Mouse (Mus musculus): ENCODE measurements around the gene Maml2. TPM values are rescaled to one million over a fixed set of nuclear protein-coding genes. Genes with fewer than 3 reads are reported as not detected.

The Maml2 gene
- polyA plus RNA-seq, 1 experiment, result 1.5 TPM

- no peak overlapping the region for H3K4me3 ChIP-seq (ENCODE audit: insufficient read depth, poor library complexity, severe bottlenecking)
- H3K36me3 ChIP-seq (ENCODE audit: control insufficient read depth, insufficient read depth), result no peaks in the 10 kb centered on the region
- H3K79me2 ChIP-seq (ENCODE audit: control insufficient read depth, insufficient read depth), result no peaks in the 10 kb centered on the region
- no peaks in the 10 kb centered on the region for H3K79me3 ChIP-seq (ENCODE audit: low read depth)
- H3ac ChIP-seq (ENCODE audit: control insufficient read depth, insufficient read length, low read depth), result no peak overlapping the region
- TF ChIP-seq CTCF (IDR thresholded peaks at IDR 0.05; ENCODE audit: control insufficient read depth, insufficient read depth, insufficient read length) (no peak), MYOG (IDR thresholded peaks at IDR 0.05; ENCODE audit: control insufficient read depth, extremely low read depth, insufficient read length) (no peak), MAX (IDR thresholded peaks at IDR 0.05) (no peak), MYOD1 (IDR thresholded peaks at IDR 0.05; ENCODE audit: control insufficient read depth, insufficient read length, low read depth) (no peak), CEBPB (IDR thresholded peaks at IDR 0.05; ENCODE audit: low read depth) (no peak), FOSL1 (IDR thresholded peaks at IDR 0.05; ENCODE audit: insufficient read depth, low read length, poor library complexity, severe bottlenecking) (no peak), USF1 (IDR thresholded peaks at IDR 0.05; ENCODE audit: low read depth) (no peak)
- H3K27me3 ChIP-seq (ENCODE audit: control insufficient read depth, insufficient read depth, insufficient read length), result no peaks in the 10 kb centered on the region
These were observed 373.5 kb downstream of the Maml2 start for GRCm38 (mm10) chr9:13671125-13671769.

DNA sequence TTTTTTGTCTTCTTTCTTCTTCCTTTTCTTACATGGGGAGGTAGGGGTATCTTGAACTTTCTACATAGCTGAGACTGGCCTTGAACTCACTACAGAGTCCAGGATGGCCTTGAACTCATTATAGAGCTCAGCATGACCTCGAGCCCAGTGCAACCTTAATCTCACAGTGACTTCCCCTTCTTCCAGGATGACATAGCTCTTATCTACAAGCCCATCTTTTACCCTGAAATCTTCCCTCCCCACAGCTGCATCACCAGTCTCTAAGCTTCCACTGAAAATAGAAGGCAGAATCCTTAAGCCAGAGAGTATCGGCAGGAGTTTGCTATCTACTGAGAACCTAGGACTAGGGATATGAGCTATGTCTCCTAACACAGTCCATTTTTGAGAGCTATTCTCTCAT, 375.5 kb downstream of the Maml2 start:
- Histone ChIP-seq H3K79me3 (ENCODE audit: low read depth) (no peaks in the 10 kb centered on the region), H3K79me2 (ENCODE audit: control insufficient read depth, insufficient read depth) (no peaks in the 10 kb centered on the region), H3K27me3 (ENCODE audit: control insufficient read depth, insufficient read depth, insufficient read length) (no peaks in the 10 kb centered on the region), H3K36me3 (ENCODE audit: control insufficient read depth, insufficient read depth) (no peaks in the 10 kb centered on the region), H3ac (ENCODE audit: control insufficient read depth, insufficient read length, low read depth) (no peak overlapping the region), H3K4me3 (ENCODE audit: insufficient read depth, poor library complexity, severe bottlenecking) (no peak overlapping the region)
- TF ChIP-seq CTCF (IDR thresholded peaks at IDR 0.05; ENCODE audit: control insufficient read depth, insufficient read depth, insufficient read length) (no peak), MYOG (IDR thresholded peaks at IDR 0.05; ENCODE audit: control insufficient read depth, extremely low read depth, insufficient read length) (no peak), USF1 (IDR thresholded peaks at IDR 0.05; ENCODE audit: low read depth) (no peak), MAX (IDR thresholded peaks at IDR 0.05) (no peak), MYOD1 (IDR thresholded peaks at IDR 0.05; ENCODE audit: control insufficient read depth, insufficient read length, low read depth) (no peak), FOSL1 (IDR thresholded peaks at IDR 0.05; ENCODE audit: insufficient read depth, low read length, poor library complexity, severe bottlenecking) (no peak), CEBPB (IDR thresholded peaks at IDR 0.05; ENCODE audit: low read depth) (no peak)

DNA sequence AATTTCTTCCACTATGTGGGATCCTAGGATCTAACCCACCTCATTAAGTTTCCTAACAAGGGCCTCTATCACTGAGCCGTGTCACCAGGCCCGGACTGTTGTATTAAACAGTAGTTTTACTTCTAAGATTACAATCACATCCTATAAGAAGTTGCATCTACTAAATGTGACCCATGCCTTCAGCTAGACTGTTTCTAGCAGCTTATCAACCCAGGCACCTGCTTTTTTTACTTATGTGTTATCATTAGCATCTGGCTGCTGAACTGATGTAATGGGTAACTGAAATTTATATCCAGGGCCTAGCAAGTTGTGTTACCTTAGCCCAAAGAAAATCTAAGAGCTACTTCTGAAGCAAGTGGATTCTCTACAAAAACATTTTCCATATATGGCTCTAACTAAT, 380.3 kb downstream of the Maml2 start:
- no peaks in the 10 kb centered on the region for H3K36me3 ChIP-seq (ENCODE audit: control insufficient read depth, insufficient read depth)

DNA sequence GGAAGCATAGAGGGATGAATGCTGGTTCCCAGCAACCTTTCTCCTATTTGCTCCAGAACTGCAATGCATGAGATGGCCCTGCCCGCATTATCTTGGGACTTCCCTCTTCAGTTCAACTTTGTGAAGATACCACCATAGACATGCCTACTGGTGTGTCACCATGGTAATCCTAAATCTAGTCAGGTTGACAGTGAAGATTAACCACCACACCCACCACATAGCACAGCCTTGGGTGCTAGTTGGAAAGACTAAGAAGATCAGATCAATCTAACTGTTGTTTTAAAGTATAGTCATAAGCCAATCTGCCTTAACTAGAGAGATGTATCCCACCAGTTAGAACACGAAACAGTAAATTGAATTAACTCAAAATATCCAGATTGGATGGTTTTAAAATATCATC, 381.9 kb downstream of the Maml2 start:
- Histone ChIP-seq H3K4me3 (ENCODE audit: insufficient read depth, poor library complexity, severe bottlenecking) (no peak overlapping the region), H3K27me3 (ENCODE audit: control insufficient read depth, insufficient read depth, insufficient read length) (no peaks in the 10 kb centered on the region), H3K36me3 (ENCODE audit: control insufficient read depth, insufficient read depth) (no peaks in the 10 kb centered on the region), H3K79me3 (ENCODE audit: low read depth) (no peaks in the 10 kb centered on the region), H3K79me2 (ENCODE audit: control insufficient read depth, insufficient read depth) (no peaks in the 10 kb centered on the region), H3ac (ENCODE audit: control insufficient read depth, insufficient read length, low read depth) (no peak overlapping the region)
- TF ChIP-seq MYOD1 (IDR thresholded peaks at IDR 0.05; ENCODE audit: control insufficient read depth, insufficient read length, low read depth), result no peak
- TF ChIP-seq MYOG (IDR thresholded peaks at IDR 0.05; ENCODE audit: control insufficient read depth, extremely low read depth, insufficient read length), result no peak
- TF ChIP-seq USF1 (IDR thresholded peaks at IDR 0.05; ENCODE audit: low read depth), result no peak
- TF ChIP-seq CEBPB (IDR thresholded peaks at IDR 0.05; ENCODE audit: low read depth), result no peak
- no peak for TF ChIP-seq FOSL1 (IDR thresholded peaks at IDR 0.05; ENCODE audit: insufficient read depth, low read length, poor library complexity, severe bottlenecking)
- no peak for TF ChIP-seq CTCF (IDR thresholded peaks at IDR 0.05; ENCODE audit: control insufficient read depth, insufficient read depth, insufficient read length)
- no peak for TF ChIP-seq MAX (IDR thresholded peaks at IDR 0.05)

More for the DNA sequence above, 380.3 kb downstream of the Maml2 start:
- no peak overlapping the region for H3ac ChIP-seq (ENCODE audit: control insufficient read depth, insufficient read length, low read depth)
- TF ChIP-seq FOSL1 (IDR thresholded peaks at IDR 0.05; ENCODE audit: insufficient read depth, low read length, poor library complexity, severe bottlenecking), result no peak
- TF ChIP-seq MYOD1 (IDR thresholded peaks at IDR 0.05; ENCODE audit: control insufficient read depth, insufficient read length, low read depth), result no peak
- no peak for TF ChIP-seq CTCF (IDR thresholded peaks at IDR 0.05; ENCODE audit: control insufficient read depth, insufficient read depth, insufficient read length)
- no peak for TF ChIP-seq CEBPB (IDR thresholded peaks at IDR 0.05; ENCODE audit: low read depth)
- TF ChIP-seq USF1 (IDR thresholded peaks at IDR 0.05; ENCODE audit: low read depth), result no peak
- TF ChIP-seq MAX (IDR thresholded peaks at IDR 0.05), result no peak
- TF ChIP-seq MYOG (IDR thresholded peaks at IDR 0.05; ENCODE audit: control insufficient read depth, extremely low read depth, insufficient read length), result no peak
- H3K4me3 ChIP-seq (ENCODE audit: insufficient read depth, poor library complexity, severe bottlenecking), result no peak overlapping the region
- no peaks in the 10 kb centered on the region for H3K27me3 ChIP-seq (ENCODE audit: control insufficient read depth, insufficient read depth, insufficient read length)
- no peaks in the 10 kb centered on the region for H3K79me3 ChIP-seq (ENCODE audit: low read depth)
- no peaks in the 10 kb centered on the region for H3K79me2 ChIP-seq (ENCODE audit: control insufficient read depth, insufficient read depth)

DNA sequence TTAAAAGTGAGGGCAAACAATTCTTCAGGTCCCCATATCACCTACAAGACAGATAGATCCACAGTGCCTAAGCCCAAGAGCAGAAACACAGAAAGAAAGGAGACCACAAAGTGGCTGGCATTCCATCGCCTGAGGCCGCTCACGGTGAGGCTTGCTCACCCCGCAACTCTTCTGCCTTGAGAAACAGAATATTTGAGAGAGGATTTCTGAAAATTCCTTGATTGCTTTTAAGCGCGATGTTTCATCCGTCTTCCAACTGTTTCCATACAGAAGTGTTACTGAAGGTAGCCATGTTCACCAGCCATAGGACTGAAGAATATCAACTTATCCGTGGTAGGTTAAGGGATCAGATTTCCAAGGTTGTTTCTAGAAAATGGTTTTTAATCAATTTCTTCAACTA, 383.4 kb downstream of the Maml2 start:
- Histone ChIP-seq H3K4me3 (ENCODE audit: insufficient read depth, poor library complexity, severe bottlenecking) (no peak overlapping the region), H3K36me3 (ENCODE audit: control insufficient read depth, insufficient read depth) (no peaks in the 10 kb centered on the region), H3K79me2 (ENCODE audit: control insufficient read depth, insufficient read depth) (no peaks in the 10 kb centered on the region), H3K27me3 (ENCODE audit: control insufficient read depth, insufficient read depth, insufficient read length) (no peaks in the 10 kb centered on the region), H3K79me3 (ENCODE audit: low read depth) (no peaks in the 10 kb centered on the region), H3ac (ENCODE audit: control insufficient read depth, insufficient read length, low read depth) (no peak overlapping the region)
- TF ChIP-seq CTCF (IDR thresholded peaks at IDR 0.05; ENCODE audit: control insufficient read depth, insufficient read depth, insufficient read length) (no peak), FOSL1 (IDR thresholded peaks at IDR 0.05; ENCODE audit: insufficient read depth, low read length, poor library complexity, severe bottlenecking) (no peak), MYOD1 (IDR thresholded peaks at IDR 0.05; ENCODE audit: control insufficient read depth, insufficient read length, low read depth) (no peak), MAX (IDR thresholded peaks at IDR 0.05) (no peak), USF1 (IDR thresholded peaks at IDR 0.05; ENCODE audit: low read depth) (no peak), CEBPB (IDR thresholded peaks at IDR 0.05; ENCODE audit: low read depth) (no peak), MYOG (IDR thresholded peaks at IDR 0.05; ENCODE audit: control insufficient read depth, extremely low read depth, insufficient read length) (no peak)

All from C2C12 (cell line).